Mouse (Mus musculus) erythroblast, embryonic 14.5 days (primary cell): Measurements from ENCODE around the gene Actl10. TPM values are rescaled to one million over a fixed set of nuclear protein-coding genes. Genes with fewer than 3 reads are reported as not detected.

Experiments
- H3K27me3 ChIP-seq: 2 replicates; pipeline ENCODE4 v1.6.1; 2012; ENCODE audit warnings: inconsistent platforms; ENCODE audit not compliant: control insufficient read depth
- H3K36me3 ChIP-seq: 2 replicates; pipeline ENCODE4 v1.6.1; 2012; ENCODE audit warnings: mild to moderate bottlenecking, inconsistent platforms; ENCODE audit not compliant: control insufficient read depth
- H3K4me1 ChIP-seq: 2 replicates; pipeline ENCODE4 v1.6.1; 2012; ENCODE audit warnings: inconsistent platforms; ENCODE audit not compliant: control insufficient read depth
- H3K4me3 ChIP-seq: replicated peaks from 2 replicates; pipeline ENCODE3; 2012; ENCODE audit warnings: moderate library complexity, mild to moderate bottlenecking, inconsistent platforms
- H3K9me3 ChIP-seq: 2 replicates; pipeline ENCODE4 v1.6.1; 2012; ENCODE audit warnings: low read length, inconsistent platforms, mixed read lengths; ENCODE audit not compliant: control insufficient read depth
- GATA1 ChIP-seq: IDR thresholded peaks from 2 replicates; pipeline ENCODE4 v1.6.1; 2012; ENCODE audit warnings: low read length, inconsistent platforms, mixed read lengths
- TAL1 ChIP-seq: IDR thresholded peaks from 3 replicates; pipeline ENCODE4 v1.6.1; 2012; ENCODE audit warnings: low read length, inconsistent platforms, mixed read lengths
- polyA plus RNA-seq: library from polyadenylated mRNA; stranded (reverse); fragments of >175 nt; gene quantifications from 2 replicates; pipeline ENCODE4 v1.2.3, GENCODE M21; 2012

The Actl10 gene
- 0.03 TPM in 1 of 2 replicates, not detected in the other for polyA plus RNA-seq

DNA sequence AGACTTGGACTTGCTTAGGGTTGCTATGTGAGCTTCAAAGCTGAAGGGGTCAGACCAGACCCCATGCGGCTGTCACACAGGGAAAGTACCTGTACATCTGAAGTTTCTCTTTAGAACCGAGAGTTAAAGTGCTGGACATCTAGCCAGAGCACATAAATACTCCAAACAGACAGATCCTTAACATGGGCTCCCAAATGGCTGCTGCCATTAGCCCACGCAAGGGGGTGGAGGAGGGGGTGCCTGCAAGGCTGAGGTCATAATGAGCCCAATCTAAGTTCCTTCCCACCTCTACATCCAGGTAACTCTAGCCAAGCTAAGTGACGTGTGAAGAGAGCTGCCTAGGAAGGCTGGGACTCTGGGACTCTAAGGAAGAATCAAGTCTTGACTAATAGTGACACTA, at the start of gene Actl10:
TSS of gene Actl10 (plus strand) at position 301 of the 400 bp plus-strand sequence.
- Histone ChIP-seq H3K4me3 (peak within 1 kb of the TSS; percentile 34), H3K4me1 (peaks cover 27% of the 10 kb centered on the region), H3K27me3 (peaks cover 44% of the 10 kb centered on the region), H3K9me3 (peaks cover 4% of the 10 kb centered on the region; the same call in 1 of the 2 replicates), H3K36me3 (peaks cover 16% of the 10 kb centered on the region)
- TF ChIP-seq GATA1: no peak

DNA sequence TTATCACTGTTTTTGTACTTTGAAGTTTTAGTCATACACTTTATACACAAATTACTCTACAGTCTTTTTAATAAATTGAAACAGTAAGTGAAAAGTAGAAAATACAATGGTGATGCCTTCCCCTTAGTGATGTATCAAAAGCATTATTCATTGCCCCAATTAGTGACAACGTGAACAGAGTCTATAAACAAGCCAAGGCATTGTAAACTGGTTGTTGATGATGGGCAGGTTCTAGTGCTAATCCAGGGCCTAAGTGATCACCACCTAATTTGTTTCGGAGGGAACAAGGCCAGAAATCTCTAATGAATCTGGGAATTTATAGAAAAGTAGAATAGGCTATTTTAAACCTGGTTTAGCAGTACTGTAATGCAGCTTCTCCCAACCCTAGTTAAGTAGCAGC, 44.5 kb upstream of the Actl10 start:
- TF ChIP-seq TAL1 (no peak), GATA1 (no peak)
- Histone ChIP-seq H3K27me3 (no peaks in the 10 kb centered on the region), H3K4me1 (peaks cover 11% of the 10 kb centered on the region), H3K4me3 (no peak overlapping the region), H3K9me3 (no peaks in the 10 kb centered on the region), H3K36me3 (peaks cover 49% of the 10 kb centered on the region)

DNA sequence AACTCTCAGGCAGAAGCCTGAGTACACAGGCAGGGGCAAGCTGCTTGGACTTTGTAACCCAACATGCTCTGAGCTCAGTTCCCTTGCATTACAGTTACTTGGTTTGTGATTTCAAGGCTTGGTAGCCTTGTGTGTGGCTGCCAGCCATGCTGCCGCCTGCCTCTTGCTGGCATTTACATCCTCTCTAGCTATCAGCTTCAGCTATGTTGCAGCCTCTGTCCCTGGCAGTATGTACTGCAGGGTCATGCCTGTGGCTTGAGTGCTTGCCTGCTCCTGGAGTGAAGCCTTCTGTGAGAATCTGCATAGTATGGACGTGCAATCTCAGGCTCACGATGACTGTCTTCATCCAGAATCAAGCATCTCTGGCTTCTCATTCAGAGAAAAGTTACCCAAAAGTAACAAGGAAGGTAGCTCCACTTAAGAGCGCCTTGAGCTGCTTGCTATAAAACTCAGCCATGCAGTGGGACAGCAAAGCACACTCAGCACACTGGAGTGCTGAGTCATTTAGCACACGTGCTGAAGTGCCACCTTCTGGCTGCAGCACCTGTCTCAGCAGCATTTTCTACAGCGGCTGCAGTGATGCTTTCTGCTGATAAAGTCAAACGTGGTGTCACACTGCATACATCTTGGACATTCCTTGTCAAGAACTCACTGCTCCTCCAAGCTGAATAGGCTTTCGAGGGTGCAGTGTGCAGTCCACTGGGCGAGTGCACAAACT, 43.9 kb upstream of the Actl10 start:
- peaks cover 11% of the 10 kb centered on the region for H3K4me1 ChIP-seq
- H3K9me3 ChIP-seq: no peaks in the 10 kb centered on the region
- peaks cover 49% of the 10 kb centered on the region for H3K36me3 ChIP-seq
- no peaks in the 10 kb centered on the region for H3K27me3 ChIP-seq
- no peak for TF ChIP-seq GATA1
- TF ChIP-seq TAL1: no peak
- H3K4me3 ChIP-seq: no peak overlapping the region

DNA sequence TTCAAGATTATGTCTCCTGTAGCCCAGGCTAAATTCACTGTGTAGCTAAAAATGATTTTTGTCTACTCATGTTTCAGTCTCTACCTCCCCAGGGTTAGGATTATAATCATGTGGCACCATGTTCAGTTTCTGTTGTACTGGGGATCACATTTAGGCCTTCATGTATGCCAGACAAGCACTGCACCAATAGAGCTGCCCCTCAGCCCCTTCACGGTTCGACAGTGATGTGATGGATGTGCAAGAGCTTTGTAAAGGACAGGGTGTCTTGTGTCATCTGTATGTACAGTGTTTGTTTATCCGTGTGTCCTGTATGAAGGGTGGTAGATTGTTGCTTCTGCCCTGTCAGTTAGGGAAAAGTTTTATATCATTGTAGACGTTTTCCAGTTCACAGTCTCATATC, 43.1 kb upstream of the Actl10 start:
- peaks cover 11% of the 10 kb centered on the region for H3K4me1 ChIP-seq
- no peak overlapping the region for H3K4me3 ChIP-seq
- H3K27me3 ChIP-seq: no peaks in the 10 kb centered on the region
- TF ChIP-seq TAL1 (no peak), GATA1 (no peak)
- peaks cover 46% of the 10 kb centered on the region for H3K36me3 ChIP-seq
- H3K9me3 ChIP-seq: no peaks in the 10 kb centered on the region

DNA sequence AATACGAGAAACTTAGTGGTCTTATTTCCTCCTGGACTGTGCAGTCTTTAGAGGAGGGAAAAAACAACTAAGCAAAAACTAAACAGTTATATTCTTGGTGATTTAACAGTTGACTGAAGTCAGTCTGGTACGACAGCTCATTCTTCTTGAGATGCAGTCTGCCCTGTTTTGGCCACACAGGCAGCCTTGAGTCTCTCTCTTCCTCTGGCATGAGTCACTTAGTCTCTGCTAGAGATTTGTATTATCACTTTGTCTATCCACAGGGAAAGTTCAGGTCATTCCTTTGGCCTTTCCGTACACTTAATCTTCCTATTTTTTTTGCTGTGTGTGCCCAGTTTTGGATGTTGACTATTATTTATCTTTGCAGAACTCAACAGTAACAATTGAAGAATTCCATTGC, 41.4 kb upstream of the Actl10 start:
- peaks cover 37% of the 10 kb centered on the region for H3K36me3 ChIP-seq
- H3K4me3 ChIP-seq: no peak overlapping the region
- H3K27me3 ChIP-seq: no peaks in the 10 kb centered on the region
- no peak for TF ChIP-seq TAL1
- no peak for TF ChIP-seq GATA1
- H3K9me3 ChIP-seq: no peaks in the 10 kb centered on the region
- H3K4me1 ChIP-seq: peaks cover 11% of the 10 kb centered on the region

DNA sequence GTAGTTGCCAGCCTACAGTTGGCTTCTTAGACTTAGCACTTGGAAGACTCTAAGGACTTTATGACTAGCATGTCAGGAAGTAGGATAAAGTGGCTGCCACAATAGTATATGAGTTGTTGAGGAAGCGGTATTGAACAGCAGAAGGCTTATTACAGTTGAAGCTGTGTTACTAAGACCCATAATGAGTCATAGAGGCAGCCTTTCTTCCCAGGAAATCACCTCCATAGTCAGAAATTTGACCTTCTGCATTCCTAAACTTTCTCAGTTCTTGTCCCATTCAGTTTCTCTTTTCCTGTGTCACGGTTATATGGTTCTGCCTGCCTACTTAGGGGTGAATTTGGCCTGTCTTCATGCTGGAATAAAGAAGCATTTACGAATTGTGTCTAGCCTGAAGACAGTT, 34.6 kb upstream of the Actl10 start:
- Histone ChIP-seq H3K9me3 (no peaks in the 10 kb centered on the region), H3K4me3 (no peak overlapping the region), H3K27me3 (no peaks in the 10 kb centered on the region), H3K4me1 (no peaks in the 10 kb centered on the region), H3K36me3 (peaks cover 32% of the 10 kb centered on the region)
- TF ChIP-seq TAL1: no peak
- no peak for TF ChIP-seq GATA1

DNA sequence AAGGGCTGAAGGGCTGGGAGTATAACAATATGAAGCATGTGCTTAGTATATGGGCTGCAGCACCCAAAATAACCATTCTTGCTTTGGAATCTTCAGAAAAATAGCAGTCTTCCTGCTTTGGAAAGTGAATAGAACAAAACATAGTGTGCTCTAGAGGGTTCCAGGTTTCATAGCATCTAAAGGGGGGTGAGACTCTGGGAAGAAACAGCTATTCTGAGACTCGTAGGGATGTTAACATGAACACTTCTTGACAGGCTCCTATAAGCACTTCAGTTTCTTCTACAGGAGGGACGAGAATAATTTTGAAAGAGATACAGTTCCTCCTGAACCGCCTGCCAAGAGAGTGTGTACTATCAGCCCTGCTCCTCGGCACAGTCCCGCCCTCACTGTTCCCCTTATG, 34.2 kb upstream of the Actl10 start:
- H3K4me3 ChIP-seq: no peak overlapping the region
- peaks cover 35% of the 10 kb centered on the region for H3K36me3 ChIP-seq
- TF ChIP-seq TAL1 (no peak), GATA1 (no peak)
- no peaks in the 10 kb centered on the region for H3K27me3 ChIP-seq
- no peaks in the 10 kb centered on the region for H3K9me3 ChIP-seq
- no peaks in the 10 kb centered on the region for H3K4me1 ChIP-seq

DNA sequence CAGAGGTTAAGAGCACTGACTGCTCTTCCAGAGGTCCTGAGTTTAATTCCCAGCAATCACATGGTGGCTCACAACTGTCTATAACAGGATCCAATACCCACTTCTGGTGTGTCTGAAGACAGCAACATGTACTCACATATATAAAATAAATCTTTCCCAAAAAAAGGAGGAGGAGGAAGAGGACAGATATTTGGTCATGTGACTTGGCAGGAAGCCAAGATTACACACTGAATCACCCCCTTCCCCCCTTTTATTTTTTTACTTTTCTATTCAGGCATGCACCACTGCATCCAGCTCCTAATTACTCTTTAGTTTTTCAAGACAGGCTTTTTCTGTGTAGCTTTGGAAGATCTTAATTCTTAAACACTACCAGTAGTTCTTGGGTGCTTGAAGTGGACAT, 30.1 kb upstream of the Actl10 start:
- no peaks in the 10 kb centered on the region for H3K27me3 ChIP-seq
- no peaks in the 10 kb centered on the region for H3K9me3 ChIP-seq
- no peak overlapping the region for H3K4me3 ChIP-seq
- H3K4me1 ChIP-seq: no peaks in the 10 kb centered on the region
- TF ChIP-seq GATA1: no peak
- H3K36me3 ChIP-seq: peaks cover 60% of the 10 kb centered on the region

DNA sequence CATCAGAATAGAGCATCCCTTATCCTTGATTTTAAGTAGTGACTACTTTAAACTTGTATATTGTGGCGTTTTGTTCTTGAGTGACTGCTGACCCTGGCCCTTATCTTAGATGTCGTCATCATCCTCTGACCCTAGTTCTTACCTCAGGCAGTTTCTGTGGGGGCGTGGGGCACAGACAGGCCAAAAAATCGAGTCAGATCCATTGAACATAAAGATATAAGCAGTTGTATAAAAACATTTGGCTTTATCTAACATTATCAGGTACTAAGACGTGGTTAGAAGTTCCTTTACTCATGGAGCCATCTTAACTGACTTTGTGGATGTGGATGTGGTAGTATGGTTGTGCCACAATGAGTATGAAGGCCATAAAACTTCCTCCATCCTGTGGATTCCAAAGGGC, 29.2 kb upstream of the Actl10 start:
- Histone ChIP-seq H3K27me3 (no peaks in the 10 kb centered on the region), H3K9me3 (no peaks in the 10 kb centered on the region), H3K4me1 (no peaks in the 10 kb centered on the region), H3K4me3 (no peak overlapping the region), H3K36me3 (peaks cover 52% of the 10 kb centered on the region)
- no peak for TF ChIP-seq TAL1
- TF ChIP-seq GATA1: no peak

DNA sequence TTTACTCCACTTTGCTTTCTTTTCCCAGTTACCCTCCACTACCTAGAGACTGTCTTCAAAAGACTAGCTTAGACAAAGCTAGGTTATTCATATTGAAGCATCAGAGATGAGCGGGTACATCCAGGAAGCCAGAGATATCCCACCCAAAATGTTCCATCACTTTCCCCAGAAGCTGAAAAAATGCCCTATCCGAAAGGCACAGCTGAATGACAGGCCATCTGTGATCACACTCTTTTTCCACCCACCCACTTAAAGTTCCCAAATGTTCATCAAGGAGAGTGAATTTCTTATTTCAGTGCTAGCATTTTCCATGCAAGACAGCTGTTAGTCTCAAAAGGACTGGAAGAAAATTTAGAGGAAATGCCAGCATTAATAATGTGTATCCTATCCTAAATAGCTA, 26.3 kb upstream of the Actl10 start:
- no peak for TF ChIP-seq TAL1
- Histone ChIP-seq H3K4me3 (no peak overlapping the region), H3K36me3 (peaks cover 50% of the 10 kb centered on the region), H3K9me3 (no peaks in the 10 kb centered on the region), H3K4me1 (peaks cover under 1% of the 10 kb centered on the region; the same call in 1 of the 2 replicates), H3K27me3 (no peaks in the 10 kb centered on the region)
